Mouse (Mus musculus) limb, embryonic 12.5 days (tissue): ENCODE data around the gene Actn1. TPM values are rescaled to one million over a fixed set of nuclear protein-coding genes. Genes with fewer than 3 reads are reported as not detected.

Source experiments
- ATAC-seq: fragments of 200-750 bp; cut with Nextera tagmentation; 2 replicates; pipeline ENCODE4 v1.8.0; 2017; ENCODE audit warnings: low read depth, moderate TSS enrichment; ENCODE audit not compliant: insufficient number of reproducible peaks, insufficient read depth, low FRiP score, low TSS enrichment
- H3K27ac ChIP-seq: fragments of 300-500 bp; sonication (generic); 2 replicates; pipeline ENCODE4 v1.5.1; 2016; ENCODE audit warnings: mild to moderate bottlenecking, moderate library complexity
- H3K27me3 ChIP-seq: fragments of 300-500 bp; sonication (generic); 2 replicates; pipeline ENCODE4 v1.6.1; 2016; ENCODE audit warnings: mild to moderate bottlenecking, moderate library complexity
- H3K36me3 ChIP-seq: fragments of 300-500 bp; sonication (generic); 2 replicates; pipeline ENCODE4 v1.6.1; 2016; ENCODE audit warnings: mild to moderate bottlenecking, moderate library complexity
- H3K4me1 ChIP-seq: fragments of 300-500 bp; sonication (generic); replicated peaks from 2 replicates; pipeline ENCODE4 v1.6.1; 2016
- H3K4me2 ChIP-seq: fragments of 300-500 bp; sonication (generic); 2 replicates; pipeline ENCODE4 v1.6.1; 2016; ENCODE audit warnings: mild to moderate bottlenecking, moderate library complexity
- H3K4me3 ChIP-seq: fragments of 300-500 bp; sonication (generic); replicated peaks from 2 replicates; pipeline ENCODE4 v1.5.1; 2016; ENCODE audit warnings: mild to moderate bottlenecking
- H3K9ac ChIP-seq: fragments of 300-500 bp; sonication (generic); replicated peaks from 2 replicates; pipeline ENCODE4 v1.6.1; 2016; ENCODE audit warnings: mild to moderate bottlenecking, moderate library complexity
- H3K9me3 ChIP-seq: fragments of 300-500 bp; sonication (generic); 2 replicates; pipeline ENCODE4 v1.6.1; 2016; ENCODE audit warnings: mild to moderate bottlenecking, moderate library complexity
- WGBS: fragments of 180-500 bp; shearing (Covaris S2); methylation state at CpG from one replicate; pipeline ENCODE4 v1.1.7; 2016; 5-methylcytosine and 5-hydroxymethylcytosine counted together
- polyA plus RNA-seq: library from polyadenylated mRNA; unstranded; fragments of >200 nt; fragmentation: Nextera tagmentation; extraction: Ambion mirVana; gene quantifications from 2 replicates; pipeline ENCODE4 v1.2.1, GENCODE M21; 2016

Actn1 gene
- polyA plus RNA-seq, 1 experiment from 2014 or later = 42.0 TPM

DNA sequence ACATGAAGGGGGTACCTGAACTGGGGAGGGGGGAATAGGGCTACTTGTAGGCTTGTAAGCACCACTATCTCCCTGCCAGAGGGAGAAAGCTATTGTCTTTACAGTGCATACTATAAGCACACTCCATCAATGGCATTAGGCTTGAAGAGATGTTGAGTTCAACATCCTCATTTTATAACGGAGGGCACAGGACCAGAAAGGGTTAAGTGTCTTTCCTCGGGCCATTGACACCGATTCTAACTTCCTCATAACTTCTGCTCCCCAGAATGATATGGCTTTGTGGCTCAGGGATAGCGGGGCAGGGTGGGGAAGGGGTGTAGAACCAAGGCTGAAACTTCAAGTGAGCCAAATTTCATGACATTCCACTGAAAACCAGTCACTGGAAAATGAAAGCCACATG is 46.9 kb downstream of the Actn1 start:
- Histone ChIP-seq H3K9ac (no peak overlapping the region), H3K4me1 (peaks cover 82% of the 10 kb centered on the region), H3K9me3 (no peaks in the 10 kb centered on the region), H3K36me3 (peaks cover 13% of the 10 kb centered on the region), H3K4me3 (no peak overlapping the region), H3K27ac (no peak overlapping the region), H3K4me2 (no peak overlapping the region), H3K27me3 (no peaks in the 10 kb centered on the region)
- no peak for ATAC-seq
- WGBS = 51% methylated on average over 4 of the region's 4 CpGs

DNA sequence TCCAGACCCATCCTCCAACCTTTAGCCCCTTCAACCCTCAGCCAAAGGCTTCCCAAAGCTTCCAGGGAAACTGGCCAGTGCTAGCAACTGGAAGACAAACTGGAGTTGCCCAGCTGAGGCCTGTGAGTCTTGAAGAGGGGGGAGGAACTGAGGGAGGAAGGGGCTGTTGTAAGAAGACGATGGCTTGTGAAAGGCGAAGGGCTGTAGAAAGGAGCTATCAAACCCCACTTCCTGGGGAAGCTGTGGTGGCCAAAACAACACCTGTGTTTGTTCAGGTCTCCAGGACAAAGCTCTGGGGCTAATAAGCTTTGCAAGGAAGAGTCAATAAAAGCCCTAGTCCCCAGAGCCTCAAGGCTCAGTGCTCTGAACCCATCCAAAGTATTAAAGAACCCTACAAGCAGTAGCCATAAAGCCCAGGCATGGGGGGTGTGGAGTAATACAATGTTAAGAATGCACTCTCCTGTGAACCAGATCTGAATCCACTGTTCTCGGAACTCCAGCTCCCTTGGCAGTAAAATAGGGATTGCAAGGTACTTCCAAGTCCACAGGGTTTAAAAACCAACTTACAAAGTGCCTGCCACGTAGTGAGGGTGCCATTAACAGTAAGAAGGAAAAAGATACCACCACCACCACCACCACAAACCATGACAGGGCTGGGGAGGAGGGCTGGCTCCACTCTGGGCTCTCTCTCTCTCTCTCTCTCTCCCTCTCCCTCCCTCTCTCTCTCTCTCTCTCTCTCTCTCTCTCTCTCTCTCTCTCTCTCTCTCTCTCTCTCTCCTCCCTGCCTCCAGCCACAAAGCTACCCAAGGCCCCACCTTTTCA is 49.2 kb downstream of the Actn1 start:
- Histone ChIP-seq H3K4me3 (no peak overlapping the region), H3K4me1 (peaks cover 68% of the 10 kb centered on the region), H3K4me2 (no peak overlapping the region), H3K27ac (peak overlapping the region; percentile 72), H3K36me3 (peaks cover 36% of the 10 kb centered on the region), H3K9ac (no peak overlapping the region), H3K9me3 (no peaks in the 10 kb centered on the region), H3K27me3 (no peaks in the 10 kb centered on the region)
- WGBS = 21% methylated on average over 4 of the region's 4 CpGs
- ATAC-seq = no peak

DNA sequence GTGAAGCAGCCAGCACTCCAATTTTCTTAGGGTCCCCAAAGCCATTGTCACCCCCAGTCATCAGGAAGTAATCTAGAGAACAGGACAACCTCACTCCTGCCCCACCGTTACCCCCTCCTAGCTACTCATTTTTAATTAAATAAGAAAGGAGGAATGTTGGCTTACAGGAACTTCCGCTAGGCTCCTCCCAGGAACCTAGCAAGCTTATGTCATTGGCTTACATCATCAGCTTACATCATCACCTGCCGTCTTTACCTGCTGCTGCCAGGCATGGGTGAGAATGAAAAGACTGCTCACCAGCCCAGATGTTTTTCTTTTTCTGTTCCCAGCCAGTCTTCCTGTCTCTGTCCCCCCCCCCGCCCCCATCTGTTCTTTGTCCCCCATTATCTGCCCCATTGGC is 50.3 kb downstream of the Actn1 start:
- Histone ChIP-seq H3K9ac (no peak overlapping the region), H3K27me3 (no peaks in the 10 kb centered on the region), H3K4me1 (peaks cover 67% of the 10 kb centered on the region), H3K9me3 (no peaks in the 10 kb centered on the region), H3K4me2 (no peak overlapping the region), H3K4me3 (no peak overlapping the region), H3K27ac (no peak overlapping the region), H3K36me3 (peaks cover 47% of the 10 kb centered on the region)
- ATAC-seq = no peak
- WGBS = 65% methylated on average over 4 of the region's 4 CpGs

DNA sequence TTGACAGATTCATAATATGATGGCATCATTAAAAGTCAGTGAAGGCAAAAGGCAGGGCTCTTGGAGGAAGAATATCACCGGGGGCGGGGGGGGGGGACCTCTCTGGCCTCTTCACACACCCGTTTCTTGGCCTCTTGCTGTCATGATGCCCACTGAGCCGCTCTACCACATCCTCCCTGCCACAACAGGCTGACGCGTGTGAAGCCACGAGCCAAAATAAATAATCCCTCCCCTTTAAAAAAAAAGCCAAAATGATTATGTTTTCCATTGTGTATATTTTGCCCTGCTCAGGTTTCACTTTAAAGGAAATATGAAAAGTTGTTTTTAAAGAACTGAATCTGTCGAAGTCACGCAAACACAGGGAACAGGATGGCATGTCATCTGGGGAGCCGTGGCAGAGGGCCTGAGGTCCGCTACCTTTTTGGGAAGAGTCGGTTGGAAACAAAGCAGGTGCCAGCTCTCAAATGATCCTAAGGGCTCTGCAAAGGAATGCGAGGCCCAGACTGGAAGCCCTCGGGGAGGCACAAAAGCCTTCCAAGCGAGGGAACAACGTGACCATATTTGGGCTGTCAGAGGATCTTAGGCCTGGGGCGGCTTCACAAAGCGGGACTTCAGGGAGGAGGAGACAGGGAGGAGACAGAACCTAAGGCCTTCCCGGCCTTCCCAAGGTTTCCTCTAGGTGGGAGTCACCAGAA is 51.9 kb downstream of the Actn1 start:
- Histone ChIP-seq H3K4me1 (peaks cover 64% of the 10 kb centered on the region), H3K9ac (no peak overlapping the region), H3K27me3 (no peaks in the 10 kb centered on the region), H3K27ac (0 out of 2 replicates have a peak overlapping the region, but pooled peaks have one; percentile 41), H3K36me3 (peaks cover 63% of the 10 kb centered on the region), H3K4me2 (no peak overlapping the region), H3K4me3 (no peak overlapping the region), H3K9me3 (no peaks in the 10 kb centered on the region)
- WGBS = 72% methylated on average over 19 of the region's 19 CpGs
- ATAC-seq = no peak

DNA sequence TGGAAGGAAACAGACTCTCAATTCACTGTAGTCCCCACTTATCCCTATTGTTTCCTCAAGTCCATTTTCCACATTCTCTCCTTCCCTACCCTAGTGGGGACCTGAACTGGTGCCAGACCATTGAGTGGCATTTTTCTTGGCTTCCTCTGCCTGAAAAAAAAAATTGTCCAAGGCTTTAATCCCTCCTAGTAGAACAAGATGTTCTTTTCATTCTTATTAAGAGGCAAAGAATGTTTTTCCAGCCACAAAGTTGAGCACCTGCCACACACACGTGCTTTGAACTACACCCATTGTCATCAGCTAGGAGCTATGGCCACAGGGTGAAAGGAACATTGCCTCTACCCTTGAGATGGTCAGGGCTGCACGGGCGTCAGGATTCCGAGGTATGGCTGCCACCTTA is 56.9 kb downstream of the Actn1 start:
- Histone ChIP-seq H3K27ac (no peak overlapping the region), H3K36me3 (peaks cover 79% of the 10 kb centered on the region), H3K4me1 (peaks cover 23% of the 10 kb centered on the region), H3K9ac (no peak overlapping the region), H3K9me3 (no peaks in the 10 kb centered on the region), H3K4me2 (no peak overlapping the region), H3K4me3 (no peak overlapping the region), H3K27me3 (no peaks in the 10 kb centered on the region)
- WGBS = 84% methylated on average over 4 of the region's 4 CpGs
- ATAC-seq = no peak

DNA sequence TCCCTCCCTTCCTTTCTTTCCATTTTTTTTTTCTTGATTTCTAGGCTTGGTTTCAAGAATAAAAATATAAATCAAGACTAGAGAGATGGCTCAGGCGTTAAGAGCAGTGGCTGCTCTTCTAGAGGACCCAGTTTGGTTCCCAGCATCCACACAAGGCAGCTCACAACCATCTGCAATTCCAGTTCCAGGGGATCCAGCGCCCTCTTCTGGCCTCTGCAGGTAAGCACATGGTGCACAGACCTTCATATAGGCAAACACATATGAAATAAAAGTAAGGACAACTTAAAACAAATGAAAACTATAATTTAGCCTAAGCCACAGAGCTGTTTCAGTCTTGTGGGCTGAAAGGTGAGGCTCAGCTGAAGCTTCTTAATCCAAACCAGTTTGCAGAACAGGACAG is 60.4 kb downstream of the Actn1 start:
- ATAC-seq = no peak
- Histone ChIP-seq H3K4me1 (peaks cover 17% of the 10 kb centered on the region), H3K4me2 (no peak overlapping the region), H3K27ac (no peak overlapping the region), H3K27me3 (no peaks in the 10 kb centered on the region), H3K36me3 (peaks cover 76% of the 10 kb centered on the region), H3K9ac (no peak overlapping the region), H3K9me3 (no peaks in the 10 kb centered on the region), H3K4me3 (no peak overlapping the region)
- 66% methylated on average over 2 of the region's 2 CpGs for WGBS

DNA sequence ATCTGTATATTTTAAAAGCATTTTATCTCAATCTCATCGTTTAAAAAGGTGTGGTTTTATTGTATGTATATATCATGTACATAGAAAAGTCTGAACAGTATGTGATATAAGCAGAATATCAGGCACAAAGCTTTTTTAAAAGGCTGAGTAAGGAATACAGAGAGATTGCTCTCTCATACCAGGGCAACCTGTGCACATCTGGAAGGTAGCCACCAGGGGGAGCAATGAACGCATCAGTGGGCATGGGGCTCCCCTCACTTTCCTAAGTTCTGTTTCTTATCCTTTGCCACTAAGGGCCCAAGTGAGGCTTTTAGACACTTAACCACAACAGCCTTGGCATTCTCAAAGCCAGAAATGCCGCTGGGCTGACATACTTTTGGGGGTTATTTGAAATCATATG is 61.7 kb downstream of the Actn1 start:
- H3K9ac ChIP-seq = no peak overlapping the region
- H3K4me3 ChIP-seq = no peak overlapping the region
- H3K4me1 ChIP-seq = peaks cover 7% of the 10 kb centered on the region; the same call in 1 of the 2 replicates
- H3K27ac ChIP-seq = no peak overlapping the region
- H3K4me2 ChIP-seq = no peak overlapping the region
- no peaks in the 10 kb centered on the region for H3K9me3 ChIP-seq
- 24% methylated on average over 3 of the region's 3 CpGs for WGBS
- H3K36me3 ChIP-seq = peaks cover 76% of the 10 kb centered on the region
- H3K27me3 ChIP-seq = no peaks in the 10 kb centered on the region
- ATAC-seq = no peak

DNA sequence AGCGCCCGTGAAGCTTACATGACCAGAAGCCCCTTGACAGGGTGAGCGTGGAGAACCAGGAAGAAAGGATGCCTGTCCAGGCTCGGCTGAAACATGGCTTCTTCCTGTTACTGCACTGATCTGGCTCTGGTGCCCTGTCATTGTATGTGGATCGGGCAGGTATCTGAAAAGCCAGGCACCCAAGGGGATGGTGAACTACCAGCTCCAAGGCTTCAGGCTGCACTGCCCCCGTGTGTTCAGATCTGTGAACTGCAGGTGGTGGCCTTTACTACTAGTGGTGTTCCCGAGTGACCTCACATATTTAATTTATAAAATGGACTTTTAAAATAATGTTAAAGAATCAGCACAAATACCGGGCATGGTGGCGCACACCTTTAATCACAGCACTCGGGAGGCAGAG is 62.8 kb downstream of the Actn1 start:
- WGBS = 79% methylated on average over 10 of the region's 10 CpGs
- H3K36me3 ChIP-seq = peaks cover 78% of the 10 kb centered on the region
- H3K4me3 ChIP-seq = no peak overlapping the region
- no peaks in the 10 kb centered on the region for H3K27me3 ChIP-seq
- H3K27ac ChIP-seq = no peak overlapping the region
- no peak for ATAC-seq
- H3K4me2 ChIP-seq = no peak overlapping the region
- H3K4me1 ChIP-seq = 0 out of 2 replicates have a peak, but pooled peaks cover 7% of the 10 kb centered on the region
- no peaks in the 10 kb centered on the region for H3K9me3 ChIP-seq
- H3K9ac ChIP-seq = no peak overlapping the region

DNA sequence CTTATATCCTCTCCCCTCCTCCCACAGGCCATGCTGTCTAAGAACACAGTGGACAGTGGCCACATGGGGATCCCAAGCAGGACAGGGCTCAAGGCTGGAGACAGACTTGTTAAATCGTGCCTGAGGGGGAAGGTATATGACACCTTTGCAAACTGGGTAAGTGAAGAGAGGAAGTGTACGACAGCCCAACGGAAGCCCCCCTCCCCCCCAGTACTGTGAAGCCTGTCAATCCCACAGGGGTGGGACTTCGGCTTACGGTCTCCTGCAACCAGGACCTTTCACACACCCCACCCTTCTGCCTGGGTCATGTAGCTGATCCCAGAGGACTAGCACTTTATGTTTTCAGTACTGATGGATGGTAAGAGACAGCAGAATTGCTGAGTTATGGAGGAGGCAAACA is 68.4 kb downstream of the Actn1 start:
- H3K9me3 ChIP-seq = no peaks in the 10 kb centered on the region
- H3K27ac ChIP-seq = no peak overlapping the region
- no peak overlapping the region for H3K9ac ChIP-seq
- H3K4me3 ChIP-seq = no peak overlapping the region
- WGBS = 73% methylated on average over 5 of the region's 5 CpGs
- H3K4me2 ChIP-seq = no peak overlapping the region
- no peak for ATAC-seq
- no peaks in the 10 kb centered on the region for H3K27me3 ChIP-seq
- peaks cover 100% of the 10 kb centered on the region for H3K36me3 ChIP-seq
- no peaks in the 10 kb centered on the region for H3K4me1 ChIP-seq

DNA sequence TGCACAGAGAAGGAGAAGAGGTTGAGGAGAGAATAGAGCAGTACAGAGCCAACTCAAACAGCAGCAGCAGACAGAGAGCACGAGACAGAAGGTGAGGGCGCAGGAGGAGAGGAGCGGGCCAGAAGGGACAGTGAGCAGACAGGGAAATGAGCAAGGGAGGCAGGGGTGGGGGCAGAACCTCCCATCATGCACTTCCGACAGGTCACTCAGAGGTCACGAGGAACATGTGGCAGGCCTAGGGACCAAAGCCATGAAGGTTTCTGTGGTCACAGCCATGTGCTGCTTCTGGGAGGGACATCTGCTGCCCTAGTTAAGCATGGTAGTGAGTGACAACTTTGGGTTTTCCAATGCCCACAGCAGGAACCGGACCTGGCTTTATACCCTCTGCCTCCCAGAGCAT is 68.8 kb downstream of the Actn1 start:
- H3K36me3 ChIP-seq = peaks cover 100% of the 10 kb centered on the region
- H3K27ac ChIP-seq = no peak overlapping the region
- H3K4me2 ChIP-seq = no peak overlapping the region
- no peak overlapping the region for H3K9ac ChIP-seq
- H3K27me3 ChIP-seq = no peaks in the 10 kb centered on the region
- H3K9me3 ChIP-seq = no peaks in the 10 kb centered on the region
- H3K4me1 ChIP-seq = no peaks in the 10 kb centered on the region
- no peak overlapping the region for H3K4me3 ChIP-seq
- 77% methylated on average over 6 of the region's 6 CpGs for WGBS
- ATAC-seq = no peak

DNA sequence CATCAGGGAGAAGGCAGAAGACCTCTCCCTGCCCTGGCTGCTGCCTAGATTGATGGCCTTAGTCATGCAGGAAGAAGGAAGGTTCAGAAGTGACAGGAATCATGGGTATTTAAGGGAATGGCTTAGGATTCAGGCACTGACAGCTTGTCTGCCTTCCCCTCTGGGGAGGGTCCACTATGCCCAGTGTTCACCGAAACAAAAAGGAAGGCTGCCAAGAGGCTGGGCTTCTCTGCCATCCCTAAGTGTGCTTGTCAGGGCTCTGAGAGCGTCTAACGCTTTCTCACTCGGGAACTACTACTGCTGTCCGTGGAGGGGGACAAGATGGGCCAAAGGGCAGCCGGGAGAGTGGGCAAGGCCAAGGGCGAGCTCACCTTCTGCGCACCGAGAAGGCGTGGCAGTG is 69.3 kb downstream of the Actn1 start:
- 86% methylated on average over 10 of the region's 10 CpGs for WGBS

More for the DNA sequence above, 69.3 kb downstream of the Actn1 start:
- Histone ChIP-seq H3K36me3 (peaks cover 100% of the 10 kb centered on the region), H3K27me3 (no peaks in the 10 kb centered on the region), H3K4me3 (no peak overlapping the region), H3K4me2 (no peak overlapping the region), H3K27ac (no peak overlapping the region), H3K4me1 (no peaks in the 10 kb centered on the region), H3K9ac (no peak overlapping the region), H3K9me3 (no peaks in the 10 kb centered on the region)
- ATAC-seq = no peak
